ENCODE assay signal across 21 mouse cellular contexts in genomic region chr13:104620423-104620822, GRCm38 (mm10).
DNase-seq lines count a peak whose midpoint lies in the region; ATAC-seq and TF ChIP-seq lines count a peak whose summit lies in the region.
"Had no signal": no experiment of that assay in that cellular context is flagged by ENCODE, and none has a peak within 500 bp of the region (broad histone marks: within the 10 kb centered on the region; RNA-seq: fewer than 3 reads in every experiment).

No protein-coding gene starts in this region.

- H3K4me3 ChIP-seq in intestine, embryonic 15.5 days (replicated peaks): no peak overlapping the region
- no peak overlapping the region for H3K4me3 ChIP-seq in intestine, postnatal 0 days (ENCODE audit: low read depth, low read length)
- no peak overlapping the region for H3K4me3 ChIP-seq in stomach, embryonic 15.5 days (replicated peaks)
- no peak overlapping the region for H3K4me3 ChIP-seq in stomach, postnatal 0 days (ENCODE audit: low read depth, low read length)
- no peak overlapping the region for H3K4me3 ChIP-seq in heart, embryonic 11.5 days (ENCODE audit: low read depth, low read length)
- H3K4me3 ChIP-seq: embryonic facial prominence, embryonic 12.5 days; forebrain, embryonic 15.5 days; heart, embryonic 10.5 days; heart, embryonic 15.5 days; hindbrain, embryonic 13.5 days had no signal

- 0 out of 2 replicates have a peak, but pooled peaks have one; percentile 43 for ATAC-seq in intestine, embryonic 15.5 days
- no peak for ATAC-seq in intestine, postnatal 0 days
- ATAC-seq in stomach, embryonic 15.5 days (ENCODE audit: insufficient read depth, low FRiP score, low read depth): 0 out of 2 replicates have a peak, but pooled peaks have one; percentile 39
- ATAC-seq in stomach, postnatal 0 days (ENCODE audit: low FRiP score, low TSS enrichment): no peak
- peak; percentile 33 for ATAC-seq in inflammation-experienced regulatory T-cells, adult 6 months
- ATAC-seq in heart, embryonic 11.5 days (replicated peaks; ENCODE audit: insufficient number of reproducible peaks, low FRiP score, low TSS enrichment): no peak
- ATAC-seq: forebrain, embryonic 15.5 days had no signal

- no peak overlapping the region for H3K9ac ChIP-seq in intestine, embryonic 15.5 days
- H3K9ac ChIP-seq in intestine, postnatal 0 days (ENCODE audit: low read depth, low read length): no peak overlapping the region
- no peak overlapping the region for H3K9ac ChIP-seq in stomach, embryonic 15.5 days
- H3K9ac ChIP-seq in stomach, postnatal 0 days (ENCODE audit: low read length): no peak overlapping the region
- H3K9ac ChIP-seq in heart, embryonic 11.5 days (ENCODE audit: low read depth, low read length): no peak overlapping the region
- H3K9ac ChIP-seq: embryonic facial prominence, embryonic 12.5 days; forebrain, embryonic 15.5 days; heart, embryonic 15.5 days; hindbrain, embryonic 13.5 days had no signal

- no peak overlapping the region for H3K4me2 ChIP-seq in intestine, embryonic 15.5 days (replicated peaks)
- H3K4me2 ChIP-seq in intestine, postnatal 0 days (replicated peaks; ENCODE audit: low read depth): no peak overlapping the region
- H3K4me2 ChIP-seq in stomach, embryonic 15.5 days: no peak overlapping the region
- H3K4me2 ChIP-seq in stomach, postnatal 0 days (replicated peaks; ENCODE audit: low read depth): no peak overlapping the region
- H3K4me2 ChIP-seq in heart, embryonic 11.5 days: no peak overlapping the region
- H3K4me2 ChIP-seq: embryonic facial prominence, embryonic 12.5 days; forebrain, embryonic 15.5 days; heart, embryonic 15.5 days; hindbrain, embryonic 13.5 days had no signal

- 54% methylated on average over 2 of the region's 2 CpGs for WGBS in intestine, embryonic 15.5 days
- WGBS in intestine, postnatal 0 days: 37% methylated on average over 2 of the region's 2 CpGs
- 44% methylated on average over 2 of the region's 2 CpGs for WGBS in stomach, embryonic 15.5 days
- WGBS in stomach, postnatal 0 days: 42% methylated on average over 2 of the region's 2 CpGs
- WGBS in heart, embryonic 11.5 days (ENCODE audit: insufficient replicate concordance): 53% methylated on average over 2 of the region's 2 CpGs

- TF ChIP-seq EP300 in stomach, postnatal 0 days (optimal IDR thresholded peaks at IDR 0.05): no peak

- no peak for TF ChIP-seq CTCF in intestine, postnatal 0 days (IDR thresholded peaks at IDR 0.05; ENCODE audit: low read depth)
- no peak for TF ChIP-seq CTCF in stomach, postnatal 0 days (IDR thresholded peaks at IDR 0.05; ENCODE audit: low read depth)

- no peaks in the 10 kb centered on the region for H3K4me1 ChIP-seq in intestine, embryonic 15.5 days (replicated peaks)
- H3K4me1 ChIP-seq in intestine, postnatal 0 days (replicated peaks; ENCODE audit: control insufficient read depth, insufficient read depth, low read length): no peaks in the 10 kb centered on the region
- peaks cover 3% of the 10 kb centered on the region; the same call in 1 of the 2 replicates for H3K4me1 ChIP-seq in stomach, embryonic 15.5 days
- H3K4me1 ChIP-seq in stomach, postnatal 0 days (replicated peaks; ENCODE audit: control insufficient read depth, insufficient read depth): no peaks in the 10 kb centered on the region
- no peaks in the 10 kb centered on the region for H3K4me1 ChIP-seq in heart, embryonic 11.5 days (ENCODE audit: control insufficient read depth, insufficient read depth, low read length)
- H3K4me1 ChIP-seq: forebrain, embryonic 15.5 days; heart, embryonic 15.5 days had no signal

- DNase-seq in stomach, postnatal 0 days (ENCODE audit: low spot score): no peak
- DNase-seq in spleen, postnatal 10 days (ENCODE audit: low spot score in 2 of 2): no peak
- DNase-seq in right cerebral cortex, postnatal 4 days: no peak
- DNase-seq: adrenal gland, postnatal 14 days; B cell, adult 2 months; cerebellum, adult 11-12 months; cerebellum, adult 9-10 months; cerebellum, postnatal 25 days; gastrocnemius, postnatal 36 days; heart, adult 18-20 months; heart, postnatal 14 days had no signal

- no peaks in the 10 kb centered on the region for H3K27me3 ChIP-seq in intestine, embryonic 15.5 days (replicated peaks)
- H3K27me3 ChIP-seq in intestine, postnatal 0 days (replicated peaks; ENCODE audit: control insufficient read depth, insufficient read depth, low read length): no peaks in the 10 kb centered on the region
- no peaks in the 10 kb centered on the region for H3K27me3 ChIP-seq in stomach, embryonic 15.5 days (replicated peaks)
- H3K27me3 ChIP-seq in stomach, postnatal 0 days (ENCODE audit: control insufficient read depth, insufficient read depth, low read length): no peaks in the 10 kb centered on the region
- no peaks in the 10 kb centered on the region for H3K27me3 ChIP-seq in heart, embryonic 11.5 days (ENCODE audit: control insufficient read depth, insufficient read depth, low read length)
- H3K27me3 ChIP-seq: embryonic facial prominence, embryonic 12.5 days; forebrain, embryonic 15.5 days; heart, embryonic 15.5 days; hindbrain, embryonic 13.5 days had no signal

- no peaks in the 10 kb centered on the region for H3K36me3 ChIP-seq in intestine, embryonic 15.5 days
- H3K36me3 ChIP-seq in intestine, postnatal 0 days (ENCODE audit: control insufficient read depth, insufficient read depth): no peaks in the 10 kb centered on the region
- H3K36me3 ChIP-seq in stomach, embryonic 15.5 days: no peaks in the 10 kb centered on the region
- H3K36me3 ChIP-seq in stomach, postnatal 0 days (ENCODE audit: control insufficient read depth, insufficient read depth, low read length): no peaks in the 10 kb centered on the region
- H3K36me3 ChIP-seq in heart, embryonic 11.5 days (ENCODE audit: control insufficient read depth, insufficient read depth, low read length): no peaks in the 10 kb centered on the region
- H3K36me3 ChIP-seq: forebrain, embryonic 15.5 days; heart, embryonic 10.5 days; heart, embryonic 15.5 days; hindbrain, embryonic 13.5 days had no signal

- H3K27ac ChIP-seq in intestine, embryonic 15.5 days: no peak overlapping the region
- no peak overlapping the region for H3K27ac ChIP-seq in intestine, postnatal 0 days (ENCODE audit: low read depth, low read length)
- H3K27ac ChIP-seq in stomach, embryonic 15.5 days: no peak overlapping the region
- H3K27ac ChIP-seq in stomach, postnatal 0 days (replicated peaks): no peak overlapping the region
- no peak overlapping the region for H3K27ac ChIP-seq in heart, embryonic 11.5 days (ENCODE audit: low read depth, low read length)
- H3K27ac ChIP-seq: embryonic facial prominence, embryonic 12.5 days; forebrain, embryonic 15.5 days; heart, embryonic 10.5 days; heart, embryonic 15.5 days; hindbrain, embryonic 13.5 days had no signal

- H3K9me3 ChIP-seq in intestine, embryonic 15.5 days: no peaks in the 10 kb centered on the region
- H3K9me3 ChIP-seq in intestine, postnatal 0 days (ENCODE audit: control insufficient read depth): no peaks in the 10 kb centered on the region
- no peaks in the 10 kb centered on the region for H3K9me3 ChIP-seq in stomach, embryonic 15.5 days
- no peaks in the 10 kb centered on the region for H3K9me3 ChIP-seq in stomach, postnatal 0 days (ENCODE audit: control insufficient read depth, low read length)
- no peaks in the 10 kb centered on the region for H3K9me3 ChIP-seq in heart, embryonic 11.5 days (replicated peaks; ENCODE audit: control insufficient read depth, low read length)
- H3K9me3 ChIP-seq: embryonic facial prominence, embryonic 12.5 days; forebrain, embryonic 15.5 days; heart, embryonic 10.5 days; heart, embryonic 15.5 days; hindbrain, embryonic 13.5 days had no signal

Comparison
In these comparisons a context has a peak if more than half of its experiments do, and no peak if none do; other contexts are left out.
1. ATAC-seq: peak in intestine, embryonic 15.5 days (single experiment), stomach, embryonic 15.5 days (single experiment) and inflammation-experienced regulatory T-cells, adult 6 months (single experiment); none in intestine, postnatal 0 days (single experiment), stomach, postnatal 0 days (single experiment) and heart, embryonic 11.5 days (single experiment).